Mouse (Mus musculus) right cerebral cortex, adult 2 months (tissue): ENCODE results near the gene Phlda1.

ENCODE experiments used
- DNase-seq, 2 experiments: peaks; one replicate each; pipeline ENCODE4 v3.0.0; 2021 to 2022; ENCODE audit warnings: low spot score in 2 of 2

The Phlda1 gene

DNA sequence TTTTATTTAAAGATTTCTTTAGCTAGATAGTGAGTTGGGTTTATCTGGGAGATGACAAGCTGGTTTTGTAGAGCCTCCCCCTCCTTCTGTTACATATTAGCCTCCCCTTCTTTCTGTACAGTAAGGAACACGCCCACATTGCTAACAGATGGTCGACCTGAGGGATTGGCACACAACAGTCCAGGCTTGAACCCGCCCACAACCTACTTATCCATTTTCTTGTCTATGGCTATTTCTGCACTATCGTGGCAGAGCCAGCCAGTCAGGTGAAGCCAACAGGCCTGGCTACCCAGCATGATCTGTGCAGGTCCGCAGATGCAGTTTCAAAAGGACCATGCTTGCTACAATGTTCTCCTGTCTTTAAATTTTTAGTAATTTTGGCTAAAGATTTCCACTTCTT lies 21.0 kb downstream of the Phlda1 start:
- DNase-seq: peak; percentile 62 to 75

DNA sequence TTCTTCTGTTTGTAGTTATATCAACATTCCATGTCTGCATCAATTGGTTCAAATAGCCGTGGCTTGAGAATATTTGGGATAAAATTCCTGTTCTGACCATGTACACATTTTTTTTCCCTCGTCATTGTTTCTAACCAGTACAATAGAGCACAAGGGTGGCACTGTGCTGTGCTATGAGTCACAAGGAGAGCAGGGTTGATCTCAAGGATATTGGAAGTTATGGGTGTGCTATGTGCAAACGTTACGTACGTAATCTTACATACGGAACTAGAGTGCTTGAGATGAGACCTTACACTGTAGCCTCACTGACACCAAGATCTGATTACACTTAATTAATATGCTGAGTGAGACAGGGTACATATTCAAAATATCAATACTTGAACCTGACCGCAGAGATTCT lies 21.5 kb downstream of the Phlda1 start:
- no peak for DNase-seq

DNA sequence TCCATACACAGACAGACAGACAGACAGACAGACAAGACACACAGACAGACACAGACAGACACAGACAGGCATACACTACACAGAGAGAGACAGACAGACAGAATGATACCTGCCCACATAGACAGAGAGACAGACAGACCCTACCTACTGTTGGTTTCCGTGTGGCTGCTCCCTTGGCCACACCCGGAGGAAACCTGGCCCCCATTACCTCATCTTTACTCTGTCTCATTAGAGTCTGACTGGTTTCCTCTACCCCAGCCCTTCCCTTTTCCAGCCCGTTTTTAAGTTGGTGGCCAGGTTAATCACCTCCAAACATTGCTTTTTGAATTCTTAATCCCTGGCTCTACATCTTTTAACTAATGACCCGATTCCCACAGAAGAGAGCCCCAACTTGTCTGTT lies 22.2 kb downstream of the Phlda1 start:
- no peak for DNase-seq

DNA sequence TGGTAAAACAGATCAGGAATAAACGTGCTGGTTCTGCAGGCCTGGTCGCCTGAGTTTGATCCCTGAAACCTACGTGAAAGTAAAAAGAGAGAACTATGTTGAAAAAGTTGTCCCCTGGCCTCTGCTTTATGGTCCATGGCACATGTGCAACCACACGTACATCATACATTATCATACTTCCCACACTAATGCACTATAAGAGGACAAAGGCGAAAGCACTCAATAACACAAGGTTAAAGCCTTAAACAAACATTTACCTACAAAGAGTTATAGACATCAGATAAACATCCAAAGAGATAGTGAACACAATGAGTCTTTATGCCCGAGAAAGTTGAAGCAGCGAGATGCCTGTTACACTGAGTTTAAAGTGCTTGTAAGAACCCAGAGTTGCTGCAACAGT lies 24.3 kb downstream of the Phlda1 start:
- no peak for DNase-seq

GRCm38 (mm10) chr10:111534691-111535090 lies 28.6 kb downstream of the Phlda1 start:
- DNase-seq: no peak

GRCm38 (mm10) chr10:111537410-111537809 lies 31.3 kb downstream of the Phlda1 start:
- DNase-seq: no peak

- peak; percentile 67 to 82 for DNase-seq
Observed at GRCm38 (mm10) chr10:111539724-111540324, 33.7 kb downstream of the Phlda1 start.

GRCm38 (mm10) chr10:111540678-111541077 lies 34.6 kb downstream of the Phlda1 start:
- DNase-seq: no peak

DNA sequence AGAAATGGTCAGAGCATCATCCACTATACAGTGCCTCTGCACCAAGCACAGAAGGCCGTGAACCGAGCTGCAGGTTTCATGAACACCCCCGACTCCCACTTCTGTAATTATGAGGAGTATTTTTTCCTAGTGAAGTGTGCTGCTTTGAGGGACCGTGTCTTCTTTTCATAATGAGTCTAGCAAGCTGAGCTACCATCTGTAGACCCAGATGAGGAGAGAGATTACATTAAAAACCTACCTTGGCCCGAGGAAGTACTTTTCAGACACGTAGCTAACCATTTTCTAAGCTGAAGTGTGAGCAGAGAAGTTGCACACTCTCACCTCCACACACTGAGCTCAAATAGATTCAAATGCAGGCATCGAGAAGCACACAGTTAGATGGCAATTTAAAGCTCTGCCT lies 37.0 kb downstream of the Phlda1 start:
- DNase-seq: peak; percentile 18 to 20

DNA sequence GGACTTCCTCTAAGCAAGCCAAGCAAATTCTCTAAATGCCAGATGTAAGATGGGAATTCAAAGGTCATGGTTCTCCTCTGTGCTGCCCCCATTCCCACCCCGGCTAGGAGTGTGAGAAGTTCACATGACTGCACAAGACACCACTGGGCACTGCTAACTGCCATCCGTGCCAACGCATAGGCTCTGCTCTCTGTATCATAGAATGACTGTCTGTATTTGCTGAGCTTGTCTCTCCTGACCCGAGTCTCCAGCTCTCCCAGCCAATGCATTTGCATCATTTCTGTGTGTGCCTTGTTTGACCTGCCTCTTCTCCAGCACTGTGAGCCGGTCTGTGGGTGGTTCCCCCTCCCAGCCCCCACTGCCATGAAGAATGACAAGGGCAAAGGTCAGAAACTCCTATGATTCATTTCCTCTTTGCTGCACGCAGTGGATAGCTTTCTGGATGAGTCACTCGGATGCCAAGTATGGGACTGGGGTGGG lies 37.7 kb downstream of the Phlda1 start:
- peak; percentile 13 to 18 for DNase-seq

- DNase-seq: no peak
Observed at GRCm38 (mm10) chr10:111544311-111544710, 38.2 kb downstream of the Phlda1 start.

- DNase-seq: no peak
Observed at GRCm38 (mm10) chr10:111545648-111546047, 39.6 kb downstream of the Phlda1 start.

DNA sequence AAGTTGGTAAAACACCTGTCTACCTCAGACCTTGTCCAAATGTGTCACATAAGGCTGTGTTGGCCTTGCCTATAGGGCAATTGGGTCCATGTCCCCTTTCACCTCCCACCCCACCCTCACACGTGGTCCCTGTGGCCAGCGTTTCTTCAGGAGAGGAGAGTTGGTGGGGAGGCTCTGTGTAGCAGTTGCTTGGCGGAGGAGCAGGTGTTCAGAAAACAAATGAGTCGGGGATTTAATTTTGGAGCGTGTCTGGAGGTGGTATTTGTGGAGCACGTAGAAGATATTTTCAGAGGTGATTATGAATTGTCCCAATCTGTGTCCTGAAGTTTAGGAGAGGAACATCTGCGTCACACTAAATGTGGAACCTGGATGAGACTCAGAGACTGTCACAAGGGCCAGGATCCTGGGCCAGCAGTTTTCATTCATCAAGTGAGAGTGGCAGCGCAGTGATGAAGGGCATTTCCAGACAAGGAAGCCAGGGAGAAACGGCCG lies 41.8 kb downstream of the Phlda1 start:
- DNase-seq: peak; percentile 61 to 69

DNA sequence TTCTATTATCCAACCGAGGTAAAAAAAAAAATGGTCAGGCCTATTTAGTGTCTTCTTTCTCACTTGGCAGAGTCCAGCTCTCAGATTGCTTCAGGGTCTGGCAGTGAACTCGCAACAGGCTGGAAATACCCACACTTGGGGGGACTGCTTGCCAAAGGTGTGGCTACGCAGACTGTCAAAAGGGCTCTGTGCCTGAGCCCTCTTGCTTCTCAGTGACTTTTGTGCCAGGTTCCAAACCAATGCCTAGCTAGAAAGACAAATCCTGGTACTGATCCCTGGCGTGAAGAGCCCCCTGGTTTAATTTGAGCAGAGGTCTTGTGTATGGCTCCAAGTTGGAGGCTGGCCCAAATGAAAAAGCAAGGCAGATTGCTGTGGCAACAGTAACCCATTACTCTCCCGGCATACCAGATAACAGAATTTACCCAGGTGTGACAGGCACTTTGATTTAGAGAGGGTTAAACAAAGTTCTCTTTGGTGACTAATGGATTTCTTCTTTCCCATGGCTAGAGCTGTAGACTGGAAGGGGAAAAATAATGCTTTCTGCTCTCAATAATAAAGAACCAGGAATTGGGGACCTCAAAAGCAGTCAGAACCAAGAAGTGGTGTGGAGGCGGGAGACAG lies 44.1 kb downstream of the Phlda1 start:
- no peak for DNase-seq

DNA sequence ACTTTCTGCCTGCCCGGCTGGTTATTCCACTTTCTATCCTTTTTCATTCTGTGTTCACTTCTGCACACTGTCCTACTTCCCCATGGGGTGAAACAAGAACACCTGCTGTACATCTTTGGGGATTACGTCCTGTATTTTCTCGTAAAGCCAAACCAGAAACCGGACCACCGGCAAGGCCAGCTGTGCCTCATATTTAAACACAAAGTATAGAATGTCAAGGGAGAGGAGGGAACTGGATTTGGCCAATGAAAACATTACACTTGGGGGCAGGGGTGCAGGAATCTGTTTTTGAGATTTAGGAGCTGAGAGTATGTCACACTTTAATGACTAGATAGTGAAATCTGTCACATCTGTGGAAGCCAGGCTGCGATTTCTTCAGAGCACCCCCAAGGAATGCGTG lies 47.6 kb downstream of the Phlda1 start:
- DNase-seq: no peak

DNA sequence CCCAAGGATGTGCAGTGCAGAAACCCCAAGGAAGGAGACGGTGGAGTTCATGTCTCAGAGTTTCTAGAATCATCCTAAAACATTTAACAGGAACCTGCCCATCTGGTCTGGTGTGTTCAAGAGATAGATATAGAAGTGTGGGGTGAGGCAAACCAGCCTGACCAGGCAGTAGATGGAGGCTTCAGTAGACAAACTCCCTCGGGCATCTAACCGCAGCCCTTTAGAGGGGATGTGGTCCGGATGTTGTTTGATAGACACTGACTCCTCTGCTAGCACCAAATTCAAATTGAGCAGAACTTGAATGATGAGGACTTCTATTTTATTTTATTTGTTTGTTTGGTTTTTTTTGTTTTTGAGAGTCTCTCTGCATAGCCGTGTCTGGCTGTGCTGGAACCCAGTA lies 48.6 kb downstream of the Phlda1 start:
- no peak for DNase-seq

DNA sequence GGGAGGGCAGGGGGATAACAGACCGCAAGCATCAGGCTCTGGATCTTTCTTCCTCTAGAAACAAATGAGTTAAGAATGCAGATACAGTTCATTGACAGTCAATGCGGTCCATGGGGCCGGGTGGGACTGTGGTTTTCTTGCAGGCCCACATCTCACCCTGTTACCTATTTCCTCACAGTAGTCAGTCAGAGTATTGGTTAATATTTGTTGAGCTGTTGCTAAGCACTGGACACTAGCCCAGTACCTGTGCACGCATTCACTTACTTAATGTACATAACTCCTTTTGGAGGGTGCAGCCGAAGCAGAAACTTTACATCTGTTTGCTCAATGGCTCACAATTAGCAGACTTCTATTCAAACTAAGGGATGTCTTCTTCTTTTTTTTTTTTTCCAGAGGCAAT lies 52.1 kb downstream of the Phlda1 start:
- no peak for DNase-seq
